Mouse (Mus musculus) C2C12 (cell line): Measurements from ENCODE around the gene Cort.

ENCODE experiments used
- CEBPB ChIP-seq: IDR thresholded peaks from one replicate; pipeline ENCODE4 v1.6.1; 2011; ENCODE audit warnings: low read depth, mild to moderate bottlenecking, control low read depth, moderate library complexity
- CTCF ChIP-seq: IDR thresholded peaks from one replicate; pipeline ENCODE4 v1.5.1; 2011; ENCODE audit not compliant: control insufficient read depth, insufficient read depth, insufficient read length
- FOSL1 ChIP-seq: IDR thresholded peaks from one replicate; pipeline ENCODE4 v1.8.0; 2011; ENCODE audit warnings: mild to moderate bottlenecking, low read length; ENCODE audit not compliant: poor library complexity, insufficient read depth, severe bottlenecking
- MAX ChIP-seq: IDR thresholded peaks from one replicate; pipeline ENCODE4 v1.6.1; 2011; ENCODE audit warnings: mild to moderate bottlenecking, control low read depth
- MYOD1 ChIP-seq: IDR thresholded peaks from one replicate; pipeline ENCODE4 v1.6.1; 2011; ENCODE audit warnings: low read depth; ENCODE audit not compliant: control insufficient read depth, insufficient read length
- MYOG ChIP-seq: IDR thresholded peaks from one replicate; pipeline ENCODE4 v1.6.1; 2011; ENCODE audit not compliant: control insufficient read depth, insufficient read length; ENCODE audit errors: extremely low read depth
- USF1 ChIP-seq: IDR thresholded peaks from one replicate; pipeline ENCODE4 v1.6.1; 2011; ENCODE audit warnings: low read depth, mild to moderate bottlenecking, control low read depth, moderate library complexity

DNA sequence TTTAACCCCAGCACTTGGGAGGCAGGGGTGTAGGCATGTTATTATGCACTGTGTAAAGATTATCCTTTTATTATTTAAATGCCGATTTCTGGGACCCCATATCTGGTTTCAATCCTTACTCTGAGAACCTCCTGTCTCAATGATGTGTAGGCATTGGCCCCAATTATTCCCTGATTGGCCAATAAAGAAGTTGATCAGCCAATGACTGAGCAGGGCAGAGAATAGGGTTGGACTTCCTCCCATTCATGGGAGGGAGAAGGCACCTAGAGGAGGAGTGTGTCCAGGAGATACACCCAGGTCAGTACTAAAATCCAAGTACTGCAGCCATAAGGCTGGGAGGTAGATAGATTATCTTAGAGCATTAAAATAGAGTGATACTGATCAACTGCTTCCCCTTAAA, 36.6 kb upstream of the Cort start:
- TF ChIP-seq CTCF: no peak
- no peak for TF ChIP-seq MAX
- no peak for TF ChIP-seq USF1
- no peak for TF ChIP-seq MYOD1
- no peak for TF ChIP-seq MYOG
- no peak for TF ChIP-seq CEBPB
- no peak for TF ChIP-seq FOSL1
